Mouse (Mus musculus) cerebellum, adult 8-10 months (tissue): ENCODE data around the gene Rln3.

Experiments used
- DNase-seq: peaks from one replicate; pipeline ENCODE4 v3.0.0; 2022

Rln3 gene

DNA sequence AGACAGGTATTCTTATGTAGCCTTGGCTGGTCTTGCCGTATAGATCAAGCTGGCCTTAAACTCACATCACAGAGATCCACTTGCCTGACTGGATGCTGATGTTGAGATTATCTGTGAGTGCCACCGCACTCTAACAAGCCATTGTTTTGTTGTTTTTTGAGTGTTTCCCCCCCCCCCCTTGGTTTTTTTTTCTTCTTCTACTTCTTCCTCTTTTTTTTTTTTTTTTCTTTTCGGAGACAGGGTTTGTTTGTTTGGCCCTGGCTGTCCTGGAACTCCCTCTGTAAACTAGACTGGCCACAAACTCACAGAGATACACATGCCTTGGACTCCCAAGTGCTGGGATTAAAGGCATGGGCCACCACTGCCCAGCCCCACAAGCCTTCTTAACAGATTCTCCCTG, 50.8 kb downstream of the Rln3 start:
- no peak for DNase-seq
